Comparison of ENCODE assay signal across 27 mouse cellular contexts in the genomic region with DNA sequence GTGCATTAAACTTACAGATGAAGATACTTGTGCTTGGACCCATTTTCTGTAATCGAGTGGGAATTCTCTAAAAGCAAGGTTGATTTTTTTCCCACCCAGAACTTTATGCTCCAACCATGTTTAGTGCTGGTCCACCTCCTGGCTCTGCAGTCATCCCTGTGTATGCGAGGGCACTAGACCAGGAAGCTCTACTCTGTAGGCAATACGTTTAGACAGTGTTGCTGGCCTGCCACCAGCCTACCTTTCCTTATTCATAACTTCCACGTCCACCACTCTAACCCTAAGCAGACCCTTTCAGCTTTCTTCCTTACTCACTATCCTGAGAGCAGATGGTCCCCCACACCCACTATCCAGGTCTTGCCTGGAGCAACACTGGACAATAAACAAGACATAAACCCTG.
A peak's percentile ranks its signal among the peaks of the same experiment; 100 is the strongest.
DNase-seq lines count a peak whose midpoint lies in the region; ATAC-seq lines count a peak whose summit lies in the region.
"Had no signal": no experiment of that assay in that cellular context is flagged by ENCODE, and none has a peak within 500 bp of the region (broad histone marks: within the 10 kb centered on the region; RNA-seq: fewer than 3 reads in every experiment).

No protein-coding gene starts in this region.

- H3K27me3 ChIP-seq in forebrain, embryonic 11.5 days (ENCODE audit: control insufficient read depth, insufficient read depth, low read length), result no peaks in the 10 kb centered on the region
- no peaks in the 10 kb centered on the region for H3K27me3 ChIP-seq in forebrain, embryonic 16.5 days (replicated peaks; ENCODE audit: control insufficient read depth, insufficient read depth, low read length)
- no peaks in the 10 kb centered on the region for H3K27me3 ChIP-seq in midbrain, embryonic 10.5 days (ENCODE audit: low read depth, poor library complexity, severe bottlenecking)
- no peaks in the 10 kb centered on the region for H3K27me3 ChIP-seq in midbrain, embryonic 16.5 days (ENCODE audit: control insufficient read depth, insufficient read depth, low read depth, low read length)
- no peaks in the 10 kb centered on the region for H3K27me3 ChIP-seq in hindbrain, embryonic 12.5 days
- H3K27me3 ChIP-seq: embryonic facial prominence, embryonic 12.5 days; heart, embryonic 15.5 days; kidney, embryonic 15.5 days; limb, embryonic 12.5 days; Patski; stomach, embryonic 15.5 days had no signal

- H3K4me1 ChIP-seq in forebrain, embryonic 11.5 days (replicated peaks; ENCODE audit: control insufficient read depth, insufficient read depth, low read length), result no peaks in the 10 kb centered on the region
- H3K4me1 ChIP-seq in forebrain, embryonic 16.5 days (replicated peaks; ENCODE audit: control insufficient read depth, insufficient read depth, low read length), result no peaks in the 10 kb centered on the region
- H3K4me1 ChIP-seq in midbrain, embryonic 10.5 days, result peaks cover 8% of the 10 kb centered on the region
- no peaks in the 10 kb centered on the region for H3K4me1 ChIP-seq in midbrain, embryonic 16.5 days (ENCODE audit: control insufficient read depth, insufficient read depth, low read length)
- H3K4me1 ChIP-seq in hindbrain, embryonic 12.5 days, result peaks cover 3% of the 10 kb centered on the region; the same call in 1 of the 2 replicates
- H3K4me1 ChIP-seq: embryonic facial prominence, embryonic 12.5 days; heart, embryonic 10.5 days; heart, embryonic 15.5 days; kidney, embryonic 15.5 days; limb, embryonic 12.5 days; stomach, embryonic 15.5 days had no signal

- ATAC-seq in forebrain, embryonic 11.5 days (replicated peaks; ENCODE audit: low FRiP score), result peak; percentile 54
- ATAC-seq in forebrain, embryonic 16.5 days, result no peak
- ATAC-seq in midbrain, embryonic 16.5 days, result no peak
- peak; percentile 35; the same call in 1 of the 2 replicates for ATAC-seq in hindbrain, embryonic 12.5 days (ENCODE audit: low FRiP score)
- ATAC-seq: intestine, embryonic 16.5 days; liver, postnatal 0 days; Patski had no signal

- no peak overlapping the region for H3K9ac ChIP-seq in forebrain, embryonic 11.5 days (ENCODE audit: low read length)
- H3K9ac ChIP-seq in forebrain, embryonic 16.5 days (replicated peaks; ENCODE audit: low read depth, low read length), result no peak overlapping the region
- H3K9ac ChIP-seq in midbrain, embryonic 16.5 days (ENCODE audit: low read depth, low read length), result no peak overlapping the region
- H3K9ac ChIP-seq in hindbrain, embryonic 12.5 days, result no peak overlapping the region
- H3K9ac ChIP-seq: embryonic facial prominence, embryonic 12.5 days; heart, embryonic 15.5 days; kidney, embryonic 15.5 days; limb, embryonic 12.5 days; liver, postnatal 0 days; stomach, embryonic 15.5 days had no signal

- 91% methylated on average over 4 of the region's 4 CpGs for WGBS in forebrain, embryonic 11.5 days
- 89% methylated on average over 4 of the region's 4 CpGs for WGBS in forebrain, embryonic 16.5 days
- 94% methylated on average over 4 of the region's 4 CpGs for WGBS in midbrain, embryonic 10.5 days
- WGBS in midbrain, embryonic 16.5 days, result 86% methylated on average over 4 of the region's 4 CpGs
- WGBS in hindbrain, embryonic 12.5 days, result 91% methylated on average over 4 of the region's 4 CpGs

- no peak for DNase-seq in forebrain, embryonic 11.5 days (ENCODE audit: low spot score)
- DNase-seq in midbrain, embryonic 10.5 days (ENCODE audit: low spot score), result no peak
- DNase-seq in R1 (ENCODE audit: low read depth, low spot score), result peak; percentile 11
- no peak for DNase-seq in kidney, adult 9 months
- DNase-seq: adrenal gland, postnatal 14 days; cerebellum, adult 11 months; cerebellum, adult 9-10 months; cerebellum, postnatal 36 days; gastrocnemius, postnatal 25 days; heart, adult 11 months; kidney, postnatal 25 days; liver, postnatal 0 days; lung, postnatal 36 days; right cerebral cortex, postnatal 25 days had no signal

- no peak overlapping the region for H3K4me2 ChIP-seq in forebrain, embryonic 11.5 days (ENCODE audit: low read depth, low read length, severe bottlenecking)
- no peak overlapping the region for H3K4me2 ChIP-seq in forebrain, embryonic 16.5 days (ENCODE audit: low read length)
- H3K4me2 ChIP-seq in midbrain, embryonic 16.5 days (ENCODE audit: low read length), result no peak overlapping the region
- H3K4me2 ChIP-seq in hindbrain, embryonic 12.5 days (replicated peaks), result no peak overlapping the region
- H3K4me2 ChIP-seq: embryonic facial prominence, embryonic 12.5 days; heart, embryonic 15.5 days; kidney, embryonic 15.5 days; limb, embryonic 12.5 days; liver, embryonic 11.5 days; stomach, embryonic 15.5 days had no signal

- H3K4me3 ChIP-seq in forebrain, embryonic 11.5 days (ENCODE audit: low read depth, low read length), result no peak overlapping the region
- H3K4me3 ChIP-seq in forebrain, embryonic 16.5 days (replicated peaks; ENCODE audit: low read length), result no peak overlapping the region
- H3K4me3 ChIP-seq in midbrain, embryonic 10.5 days, result no peak overlapping the region
- no peak overlapping the region for H3K4me3 ChIP-seq in midbrain, embryonic 16.5 days (ENCODE audit: low read depth, low read length)
- no peak overlapping the region for H3K4me3 ChIP-seq in hindbrain, embryonic 12.5 days
- H3K4me3 ChIP-seq: embryonic facial prominence, embryonic 12.5 days; heart, embryonic 10.5 days; heart, embryonic 15.5 days; kidney, embryonic 15.5 days; left cerebral cortex, adult 2 months; limb, embryonic 12.5 days; stomach, embryonic 15.5 days had no signal

- H3K27ac ChIP-seq in forebrain, embryonic 11.5 days (ENCODE audit: low read depth, low read length), result no peak overlapping the region
- H3K27ac ChIP-seq in forebrain, embryonic 16.5 days (ENCODE audit: low read length), result no peak overlapping the region
- peak overlapping the region; percentile 79 for H3K27ac ChIP-seq in midbrain, embryonic 10.5 days (replicated peaks)
- no peak overlapping the region for H3K27ac ChIP-seq in midbrain, embryonic 16.5 days (ENCODE audit: low read length)
- H3K27ac ChIP-seq in hindbrain, embryonic 12.5 days, result 0 out of 2 replicates have a peak overlapping the region, but pooled peaks have one; percentile 30
- H3K27ac ChIP-seq: embryonic facial prominence, embryonic 12.5 days; heart, embryonic 10.5 days; heart, embryonic 15.5 days; kidney, embryonic 15.5 days; left cerebral cortex, adult 2 months; limb, embryonic 12.5 days; stomach, embryonic 15.5 days had no signal

- no peaks in the 10 kb centered on the region for H3K9me3 ChIP-seq in forebrain, embryonic 11.5 days (ENCODE audit: control insufficient read depth, low read length)
- H3K9me3 ChIP-seq in forebrain, embryonic 16.5 days (ENCODE audit: control insufficient read depth, low read length), result no peaks in the 10 kb centered on the region
- no peaks in the 10 kb centered on the region for H3K9me3 ChIP-seq in midbrain, embryonic 10.5 days (replicated peaks)
- H3K9me3 ChIP-seq in midbrain, embryonic 16.5 days (replicated peaks; ENCODE audit: control insufficient read depth, low read length, poor library complexity, severe bottlenecking), result no peaks in the 10 kb centered on the region
- H3K9me3 ChIP-seq in hindbrain, embryonic 12.5 days (replicated peaks), result no peaks in the 10 kb centered on the region
- H3K9me3 ChIP-seq: embryonic facial prominence, embryonic 12.5 days; heart, embryonic 10.5 days; heart, embryonic 15.5 days; kidney, embryonic 15.5 days; limb, embryonic 12.5 days; stomach, embryonic 15.5 days had no signal

- H3K36me3 ChIP-seq in forebrain, embryonic 11.5 days (ENCODE audit: control insufficient read depth, insufficient read depth, low read length), result no peaks in the 10 kb centered on the region
- no peaks in the 10 kb centered on the region for H3K36me3 ChIP-seq in forebrain, embryonic 16.5 days (ENCODE audit: control insufficient read depth, insufficient read depth)
- no peaks in the 10 kb centered on the region for H3K36me3 ChIP-seq in midbrain, embryonic 10.5 days
- no peaks in the 10 kb centered on the region for H3K36me3 ChIP-seq in midbrain, embryonic 16.5 days (ENCODE audit: control insufficient read depth, insufficient read depth, low read length)
- H3K36me3 ChIP-seq in hindbrain, embryonic 12.5 days, result no peaks in the 10 kb centered on the region
- H3K36me3 ChIP-seq: embryonic facial prominence, embryonic 12.5 days; heart, embryonic 10.5 days; heart, embryonic 15.5 days; kidney, embryonic 15.5 days; limb, embryonic 12.5 days; stomach, embryonic 15.5 days had no signal

Comparison
In these comparisons a context has a peak if more than half of its experiments do, and no peak if none do; other contexts are left out.
1. ATAC-seq: peak in forebrain, embryonic 11.5 days (single experiment) and hindbrain, embryonic 12.5 days (single experiment); none in forebrain, embryonic 16.5 days (single experiment) and midbrain, embryonic 16.5 days (single experiment).
2. H3K27ac ChIP-seq: peak in midbrain, embryonic 10.5 days (single experiment) and hindbrain, embryonic 12.5 days (single experiment); none in forebrain, embryonic 11.5 days (single experiment), forebrain, embryonic 16.5 days (single experiment) and midbrain, embryonic 16.5 days (single experiment).